Mouse (Mus musculus): ENCODE results near the gene Mfsd6. TPM values are rescaled to one million over a fixed set of nuclear protein-coding genes. Genes with fewer than 3 reads are reported as not detected.

The Mfsd6 gene
- total and polyA plus RNA-seq, 3 experiments = 0.05 to 5.0 TPM; not detected in 1

- ATAC-seq (ENCODE audit: extremely low read depth, insufficient number of reproducible peaks, low FRiP score, poor library complexity, severe bottlenecking) = no peak
- Histone ChIP-seq H3K4me3 (ENCODE audit: low read depth, low read length) (no peak overlapping the region), H3K4me1 (ENCODE audit: insufficient read depth, low read depth, low read length) (no peaks in the 10 kb centered on the region), H3K27me3 (ENCODE audit: insufficient read depth, low read length) (no peaks in the 10 kb centered on the region; the same call in none of the 2 replicates), H3K9me3 (replicated peaks) (no peaks in the 10 kb centered on the region), H3K36me3 (replicated peaks) (no peaks in the 10 kb centered on the region)
- DNase-seq (ENCODE audit: low spot score) = no peak
- TF ChIP-seq GATA2 (IDR thresholded peaks at IDR 0.05; ENCODE audit: borderline replicate concordance, low read depth, low read length) (no peak), POLR2AphosphoS5 (IDR thresholded peaks at IDR 0.05; ENCODE audit: insufficient replicate concordance, low read depth, low read length) (no peak), TAL1 (conservative IDR thresholded peaks at IDR 0.05; ENCODE audit: low read depth, low read length) (no peak), CTCF (IDR thresholded peaks at IDR 0.05; ENCODE audit: low read depth, low read length) (no peak), GATA1 (IDR thresholded peaks at IDR 0.05; ENCODE audit: borderline replicate concordance, low read length) (no peak)
Observed at GRCm38 (mm10) chr1:52669931-52670330, 57.3 kb downstream of the Mfsd6 start.

- Histone ChIP-seq H3K27me3 (ENCODE audit: insufficient read depth, low read length) (peaks cover 5% of the 10 kb centered on the region), H3K9me3 (replicated peaks) (no peaks in the 10 kb centered on the region), H3K4me3 (ENCODE audit: low read depth, low read length) (no peak overlapping the region), H3K4me1 (ENCODE audit: insufficient read depth, low read depth, low read length) (no peaks in the 10 kb centered on the region), H3K36me3 (replicated peaks) (no peaks in the 10 kb centered on the region)
- ATAC-seq (ENCODE audit: extremely low read depth, insufficient number of reproducible peaks, low FRiP score, poor library complexity, severe bottlenecking) (no peak), DNase-seq (ENCODE audit: low spot score) (no peak)
- no peak for TF ChIP-seq TAL1 (conservative IDR thresholded peaks at IDR 0.05; ENCODE audit: low read depth, low read length)
- no peak for TF ChIP-seq CTCF (IDR thresholded peaks at IDR 0.05; ENCODE audit: low read depth, low read length)
- no peak for TF ChIP-seq POLR2AphosphoS5 (IDR thresholded peaks at IDR 0.05; ENCODE audit: insufficient replicate concordance, low read depth, low read length)
- TF ChIP-seq GATA1 (IDR thresholded peaks at IDR 0.05; ENCODE audit: borderline replicate concordance, low read length) = no peak
- TF ChIP-seq GATA2 (IDR thresholded peaks at IDR 0.05; ENCODE audit: borderline replicate concordance, low read depth, low read length) = no peak
Observed at GRCm38 (mm10) chr1:52668743-52669323, 58.4 kb downstream of the Mfsd6 start.

- Histone ChIP-seq H3K9me3 (replicated peaks) (no peaks in the 10 kb centered on the region), H3K4me1 (ENCODE audit: insufficient read depth, low read depth, low read length) (no peaks in the 10 kb centered on the region; the same call in 1 of the 2 replicates), H3K4me3 (ENCODE audit: low read depth, low read length) (no peak overlapping the region), H3K27me3 (ENCODE audit: insufficient read depth, low read length) (peaks cover 14% of the 10 kb centered on the region), H3K36me3 (replicated peaks) (no peaks in the 10 kb centered on the region)
- no peak for ATAC-seq (ENCODE audit: extremely low read depth, insufficient number of reproducible peaks, low FRiP score, poor library complexity, severe bottlenecking)
- DNase-seq (ENCODE audit: low spot score) = no peak
- no peak for TF ChIP-seq GATA1 (IDR thresholded peaks at IDR 0.05; ENCODE audit: borderline replicate concordance, low read length)
Observed at GRCm38 (mm10) chr1:52663228-52663627, 64.0 kb downstream of the Mfsd6 start.

- Histone ChIP-seq H3K4me3 (ENCODE audit: low read depth, low read length) (no peak overlapping the region), H3K27me3 (ENCODE audit: insufficient read depth, low read length) (peaks cover 16% of the 10 kb centered on the region), H3K4me1 (ENCODE audit: insufficient read depth, low read depth, low read length) (peaks cover 3% of the 10 kb centered on the region), H3K36me3 (replicated peaks) (no peaks in the 10 kb centered on the region), H3K9me3 (replicated peaks) (no peaks in the 10 kb centered on the region)
- ATAC-seq (ENCODE audit: extremely low read depth, insufficient number of reproducible peaks, low FRiP score, poor library complexity, severe bottlenecking) = no peak
- DNase-seq (ENCODE audit: low spot score) = no peak
- TF ChIP-seq CTCF (IDR thresholded peaks at IDR 0.05; ENCODE audit: low read depth, low read length) (no peak), TAL1 (conservative IDR thresholded peaks at IDR 0.05; ENCODE audit: low read depth, low read length) (no peak), POLR2AphosphoS5 (IDR thresholded peaks at IDR 0.05; ENCODE audit: insufficient replicate concordance, low read depth, low read length) (no peak), GATA1 (IDR thresholded peaks at IDR 0.05; ENCODE audit: borderline replicate concordance, low read length) (no peak), GATA2 (IDR thresholded peaks at IDR 0.05; ENCODE audit: borderline replicate concordance, low read depth, low read length) (no peak)
Observed at GRCm38 (mm10) chr1:52660765-52661164, 66.5 kb downstream of the Mfsd6 start.

GRCm38 (mm10) chr1:52660278-52660677 lies 67.0 kb downstream of the Mfsd6 start:
- no peak for ATAC-seq (ENCODE audit: extremely low read depth, insufficient number of reproducible peaks, low FRiP score, poor library complexity, severe bottlenecking)
- no peak for TF ChIP-seq GATA2 (IDR thresholded peaks at IDR 0.05; ENCODE audit: borderline replicate concordance, low read depth, low read length)
- TF ChIP-seq CTCF (IDR thresholded peaks at IDR 0.05; ENCODE audit: low read depth, low read length) = no peak
- no peak for TF ChIP-seq POLR2AphosphoS5 (IDR thresholded peaks at IDR 0.05; ENCODE audit: insufficient replicate concordance, low read depth, low read length)
- no peak for TF ChIP-seq TAL1 (conservative IDR thresholded peaks at IDR 0.05; ENCODE audit: low read depth, low read length)
- TF ChIP-seq GATA1 (IDR thresholded peaks at IDR 0.05; ENCODE audit: borderline replicate concordance, low read length) = no peak
- Histone ChIP-seq H3K4me3 (ENCODE audit: low read depth, low read length) (no peak overlapping the region), H3K36me3 (replicated peaks) (no peaks in the 10 kb centered on the region), H3K9me3 (replicated peaks) (no peaks in the 10 kb centered on the region), H3K4me1 (ENCODE audit: insufficient read depth, low read depth, low read length) (peaks cover 4% of the 10 kb centered on the region), H3K27me3 (ENCODE audit: insufficient read depth, low read length) (peaks cover 16% of the 10 kb centered on the region)
- DNase-seq (ENCODE audit: low spot score) = no peak

GRCm38 (mm10) chr1:52658160-52658559 lies 69.1 kb downstream of the Mfsd6 start:
- no peak for DNase-seq (ENCODE audit: low spot score)
- H3K4me1 ChIP-seq (ENCODE audit: insufficient read depth, low read depth, low read length) = peaks cover 14% of the 10 kb centered on the region
- no peak overlapping the region; the same call in 1 of the 2 replicates for H3K4me3 ChIP-seq (ENCODE audit: low read depth, low read length)
- no peak for TF ChIP-seq GATA1 (IDR thresholded peaks at IDR 0.05; ENCODE audit: borderline replicate concordance, low read length)
- no peak for TF ChIP-seq GATA2 (IDR thresholded peaks at IDR 0.05; ENCODE audit: borderline replicate concordance, low read depth, low read length)
- TF ChIP-seq CTCF (IDR thresholded peaks at IDR 0.05; ENCODE audit: low read depth, low read length) = no peak
- no peak; the same call in 1 of the 2 replicates for TF ChIP-seq POLR2AphosphoS5 (IDR thresholded peaks at IDR 0.05; ENCODE audit: insufficient replicate concordance, low read depth, low read length)
- no peaks in the 10 kb centered on the region for H3K9me3 ChIP-seq (replicated peaks)
- ATAC-seq (ENCODE audit: extremely low read depth, insufficient number of reproducible peaks, low FRiP score, poor library complexity, severe bottlenecking) = no peak
- no peaks in the 10 kb centered on the region for H3K36me3 ChIP-seq (replicated peaks)
- peaks cover 9% of the 10 kb centered on the region for H3K27me3 ChIP-seq (ENCODE audit: insufficient read depth, low read length)
